Mouse (Mus musculus): ENCODE measurements around the gene Smoc2. TPM values are rescaled to one million over a fixed set of nuclear protein-coding genes. Genes with fewer than 3 reads are reported as not detected.
A peak's percentile ranks its signal among the peaks of the same experiment; 100 is the strongest.

The Smoc2 gene
- polyA plus RNA-seq, 1 experiment from 2014 or later = 79.9 TPM

- Histone ChIP-seq H3K27me3 (ENCODE audit: control insufficient read depth, insufficient read depth, low read length) (no peaks in the 10 kb centered on the region), H3K36me3 (ENCODE audit: control insufficient read depth, insufficient read depth, low read length) (no peaks in the 10 kb centered on the region), H3K9me3 (ENCODE audit: control insufficient read depth, low read length) (no peaks in the 10 kb centered on the region), H3K4me1 (ENCODE audit: control insufficient read depth, insufficient read depth, low read length) (no peaks in the 10 kb centered on the region), H3K9ac (ENCODE audit: low read depth, low read length) (no peak overlapping the region), H3K4me2 (replicated peaks; ENCODE audit: low read depth, low read length) (no peak overlapping the region), H3K27ac (ENCODE audit: low read depth, low read length) (no peak overlapping the region), H3K4me3 (ENCODE audit: low read length) (no peak overlapping the region)
- no peak for ATAC-seq (ENCODE audit: low FRiP score, low TSS enrichment)
- 73% methylated on average over 4 of the region's 4 CpGs for WGBS
These were observed 38.1 kb downstream of the Smoc2 start for GRCm38 (mm10) chr17:14317439-14317838.

GRCm38 (mm10) chr17:14326156-14326555, 46.9 kb downstream of the Smoc2 start:
- WGBS = 61% methylated on average over 7 of the region's 7 CpGs

GRCm38 (mm10) chr17:14328037-14328436, 48.7 kb downstream of the Smoc2 start:
- Histone ChIP-seq H3K27ac (ENCODE audit: low read depth, low read length) (no peak overlapping the region), H3K36me3 (ENCODE audit: control insufficient read depth, insufficient read depth, low read length) (no peaks in the 10 kb centered on the region), H3K27me3 (ENCODE audit: control insufficient read depth, insufficient read depth, low read length) (no peaks in the 10 kb centered on the region), H3K4me3 (ENCODE audit: low read length) (no peak overlapping the region), H3K4me2 (replicated peaks; ENCODE audit: low read depth, low read length) (no peak overlapping the region), H3K9ac (ENCODE audit: low read depth, low read length) (no peak overlapping the region), H3K4me1 (ENCODE audit: control insufficient read depth, insufficient read depth, low read length) (no peaks in the 10 kb centered on the region), H3K9me3 (ENCODE audit: control insufficient read depth, low read length) (no peaks in the 10 kb centered on the region)
- no peak for ATAC-seq (ENCODE audit: low FRiP score, low TSS enrichment)
- 80% methylated on average over 9 of the region's 9 CpGs for WGBS

More at GRCm38 (mm10) chr17:14326156-14326555, 46.9 kb downstream of the Smoc2 start:
- no peak overlapping the region for H3K27ac ChIP-seq (ENCODE audit: low read depth, low read length)
- no peaks in the 10 kb centered on the region for H3K9me3 ChIP-seq (ENCODE audit: control insufficient read depth, low read length)
- H3K4me1 ChIP-seq (ENCODE audit: control insufficient read depth, insufficient read depth, low read length) = no peaks in the 10 kb centered on the region
- no peak overlapping the region for H3K9ac ChIP-seq (ENCODE audit: low read depth, low read length)
- no peak for ATAC-seq (ENCODE audit: low FRiP score, low TSS enrichment)
- no peak overlapping the region for H3K4me3 ChIP-seq (ENCODE audit: low read length)
- H3K36me3 ChIP-seq (ENCODE audit: control insufficient read depth, insufficient read depth, low read length) = no peaks in the 10 kb centered on the region
- H3K4me2 ChIP-seq (replicated peaks; ENCODE audit: low read depth, low read length) = no peak overlapping the region
- H3K27me3 ChIP-seq (ENCODE audit: control insufficient read depth, insufficient read depth, low read length) = no peaks in the 10 kb centered on the region

GRCm38 (mm10) chr17:14330498-14330897, 51.2 kb downstream of the Smoc2 start:
- 93% methylated on average over 7 of the region's 7 CpGs for WGBS

GRCm38 (mm10) chr17:14339932-14340557, 60.7 kb downstream of the Smoc2 start:
- no peak overlapping the region for H3K27ac ChIP-seq (ENCODE audit: low read depth, low read length)
- no peaks in the 10 kb centered on the region for H3K9me3 ChIP-seq (ENCODE audit: control insufficient read depth, low read length)
- no peak overlapping the region for H3K4me2 ChIP-seq (replicated peaks; ENCODE audit: low read depth, low read length)
- WGBS = 30% methylated on average over 5 of the region's 5 CpGs
- H3K9ac ChIP-seq (ENCODE audit: low read depth, low read length) = no peak overlapping the region
- no peaks in the 10 kb centered on the region for H3K27me3 ChIP-seq (ENCODE audit: control insufficient read depth, insufficient read depth, low read length)
- peaks cover 7% of the 10 kb centered on the region; the same call in 1 of the 2 replicates for H3K4me1 ChIP-seq (ENCODE audit: control insufficient read depth, insufficient read depth, low read length)
- peak; percentile 20; the same call in 1 of the 2 replicates for ATAC-seq (ENCODE audit: low FRiP score, low TSS enrichment)
- no peak overlapping the region for H3K4me3 ChIP-seq (ENCODE audit: low read length)
- no peaks in the 10 kb centered on the region for H3K36me3 ChIP-seq (ENCODE audit: control insufficient read depth, insufficient read depth, low read length)

More at GRCm38 (mm10) chr17:14330498-14330897, 51.2 kb downstream of the Smoc2 start:
- Histone ChIP-seq H3K36me3 (ENCODE audit: control insufficient read depth, insufficient read depth, low read length) (no peaks in the 10 kb centered on the region), H3K4me3 (ENCODE audit: low read length) (no peak overlapping the region), H3K9ac (ENCODE audit: low read depth, low read length) (no peak overlapping the region), H3K4me1 (ENCODE audit: control insufficient read depth, insufficient read depth, low read length) (no peaks in the 10 kb centered on the region), H3K27me3 (ENCODE audit: control insufficient read depth, insufficient read depth, low read length) (no peaks in the 10 kb centered on the region), H3K4me2 (replicated peaks; ENCODE audit: low read depth, low read length) (no peak overlapping the region), H3K27ac (ENCODE audit: low read depth, low read length) (no peak overlapping the region), H3K9me3 (ENCODE audit: control insufficient read depth, low read length) (no peaks in the 10 kb centered on the region)
- no peak for ATAC-seq (ENCODE audit: low FRiP score, low TSS enrichment)

- no peak overlapping the region for H3K27ac ChIP-seq (ENCODE audit: low read depth, low read length)
- H3K36me3 ChIP-seq (ENCODE audit: control insufficient read depth, insufficient read depth, low read length) = no peaks in the 10 kb centered on the region
- H3K4me2 ChIP-seq (replicated peaks; ENCODE audit: low read depth, low read length) = no peak overlapping the region
- WGBS = 74% methylated on average over 2 of the region's 2 CpGs
- peaks cover 10% of the 10 kb centered on the region for H3K4me1 ChIP-seq (ENCODE audit: control insufficient read depth, insufficient read depth, low read length)
- no peak overlapping the region for H3K9ac ChIP-seq (ENCODE audit: low read depth, low read length)
- no peaks in the 10 kb centered on the region for H3K27me3 ChIP-seq (ENCODE audit: control insufficient read depth, insufficient read depth, low read length)
- no peak for ATAC-seq (ENCODE audit: low FRiP score, low TSS enrichment)
- H3K9me3 ChIP-seq (ENCODE audit: control insufficient read depth, low read length) = no peaks in the 10 kb centered on the region
- H3K4me3 ChIP-seq (ENCODE audit: low read length) = no peak overlapping the region
These were observed 61.4 kb downstream of the Smoc2 start for GRCm38 (mm10) chr17:14340736-14341135.

GRCm38 (mm10) chr17:14342511-14342910, 63.2 kb downstream of the Smoc2 start:
- WGBS = 47% methylated on average over 8 of the region's 8 CpGs
- Histone ChIP-seq H3K4me3 (ENCODE audit: low read length) (no peak overlapping the region), H3K27me3 (ENCODE audit: control insufficient read depth, insufficient read depth, low read length) (no peaks in the 10 kb centered on the region), H3K36me3 (ENCODE audit: control insufficient read depth, insufficient read depth, low read length) (no peaks in the 10 kb centered on the region), H3K4me1 (ENCODE audit: control insufficient read depth, insufficient read depth, low read length) (peaks cover 7% of the 10 kb centered on the region), H3K9me3 (ENCODE audit: control insufficient read depth, low read length) (no peaks in the 10 kb centered on the region), H3K9ac (ENCODE audit: low read depth, low read length) (no peak overlapping the region), H3K27ac (ENCODE audit: low read depth, low read length) (no peak overlapping the region), H3K4me2 (replicated peaks; ENCODE audit: low read depth, low read length) (no peak overlapping the region)
- no peak for ATAC-seq (ENCODE audit: low FRiP score, low TSS enrichment)

GRCm38 (mm10) chr17:14343442-14343841, 64.1 kb downstream of the Smoc2 start:
- Histone ChIP-seq H3K27me3 (ENCODE audit: control insufficient read depth, insufficient read depth, low read length) (no peaks in the 10 kb centered on the region), H3K4me3 (ENCODE audit: low read length) (no peak overlapping the region), H3K4me1 (ENCODE audit: control insufficient read depth, insufficient read depth, low read length) (peaks cover 4% of the 10 kb centered on the region; the same call in 1 of the 2 replicates), H3K27ac (ENCODE audit: low read depth, low read length) (no peak overlapping the region), H3K36me3 (ENCODE audit: control insufficient read depth, insufficient read depth, low read length) (no peaks in the 10 kb centered on the region), H3K4me2 (replicated peaks; ENCODE audit: low read depth, low read length) (no peak overlapping the region), H3K9ac (ENCODE audit: low read depth, low read length) (no peak overlapping the region), H3K9me3 (ENCODE audit: control insufficient read depth, low read length) (no peaks in the 10 kb centered on the region)
- WGBS = 88% methylated on average over 12 of the region's 12 CpGs
- ATAC-seq (ENCODE audit: low FRiP score, low TSS enrichment) = no peak

GRCm38 (mm10) chr17:14345556-14345955, 66.2 kb downstream of the Smoc2 start:
- no peaks in the 10 kb centered on the region for H3K36me3 ChIP-seq (ENCODE audit: control insufficient read depth, insufficient read depth, low read length)
- H3K9me3 ChIP-seq (ENCODE audit: control insufficient read depth, low read length) = no peaks in the 10 kb centered on the region
- H3K4me1 ChIP-seq (ENCODE audit: control insufficient read depth, insufficient read depth, low read length) = peaks cover 4% of the 10 kb centered on the region; the same call in 1 of the 2 replicates
- no peak for ATAC-seq (ENCODE audit: low FRiP score, low TSS enrichment)
- H3K4me3 ChIP-seq (ENCODE audit: low read length) = no peak overlapping the region
- H3K9ac ChIP-seq (ENCODE audit: low read depth, low read length) = no peak overlapping the region
- no peak overlapping the region for H3K4me2 ChIP-seq (replicated peaks; ENCODE audit: low read depth, low read length)
- H3K27me3 ChIP-seq (ENCODE audit: control insufficient read depth, insufficient read depth, low read length) = no peaks in the 10 kb centered on the region
- no peak overlapping the region for H3K27ac ChIP-seq (ENCODE audit: low read depth, low read length)
- 61% methylated on average over 4 of the region's 4 CpGs for WGBS

All from kidney, embryonic 14.5 days (tissue).